Mouse (Mus musculus) induced T-regulatory cell, adult 2 months (primary cell): ENCODE measurements around the gene Coq9.

Experiments used
- DNase-seq: peaks from one replicate; pipeline ENCODE4 v3.0.0-alpha.2; 2012; ENCODE audit warnings: low read depth

Gene Coq9

DNA sequence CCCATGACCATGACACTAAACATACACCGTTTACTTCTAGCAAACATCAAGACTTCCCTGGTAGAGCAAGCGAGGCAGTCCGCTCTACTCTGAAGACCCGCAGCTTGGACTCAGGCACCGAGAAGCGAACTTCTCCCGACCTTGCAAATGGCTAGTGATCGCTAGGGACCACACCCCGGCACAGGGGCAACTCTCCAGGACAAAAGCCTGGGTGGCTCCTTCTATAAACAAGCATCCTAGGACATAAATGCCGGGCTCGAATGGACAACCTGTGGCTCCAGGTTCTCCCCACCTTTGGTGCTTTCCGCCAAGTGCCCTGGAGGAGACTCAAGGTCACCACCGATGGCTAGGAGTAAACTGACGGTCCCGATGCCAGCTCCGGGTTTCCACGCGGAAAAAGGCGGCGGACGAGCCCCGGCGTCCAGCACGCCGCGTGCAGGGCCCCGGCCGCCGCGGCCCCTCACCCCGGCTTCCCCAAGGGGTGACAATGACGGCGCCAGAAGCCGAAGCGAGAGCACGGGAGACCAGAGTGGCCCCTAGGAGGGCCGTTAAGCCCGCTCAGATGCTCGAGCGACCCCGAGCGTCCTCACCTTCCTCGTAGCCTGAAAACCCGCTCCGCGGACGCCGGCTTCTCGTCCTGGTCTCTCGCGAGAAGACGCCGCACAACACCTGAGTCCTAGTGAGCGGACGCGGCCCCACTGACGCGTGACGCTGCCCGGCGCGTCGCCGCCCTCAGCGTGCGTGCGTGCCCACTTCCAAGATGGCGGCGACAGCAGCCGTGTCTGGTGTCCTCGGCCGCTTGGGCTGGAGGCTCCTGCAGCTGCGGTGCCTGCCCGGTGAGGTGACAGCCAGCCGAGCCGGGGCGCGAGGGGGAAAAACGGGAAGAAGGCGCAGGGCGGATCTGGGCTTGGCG lies at the start of gene Coq9, which contains the start of gene Ciapin1:
Gene Coq9, plus strand, starts transcription at position 660 of the 913 bp plus-strand sequence.
Gene Ciapin1, minus strand, starts transcription at position 697 of the 913 bp plus-strand sequence.
- DNase-seq = peak; percentile 98

DNA sequence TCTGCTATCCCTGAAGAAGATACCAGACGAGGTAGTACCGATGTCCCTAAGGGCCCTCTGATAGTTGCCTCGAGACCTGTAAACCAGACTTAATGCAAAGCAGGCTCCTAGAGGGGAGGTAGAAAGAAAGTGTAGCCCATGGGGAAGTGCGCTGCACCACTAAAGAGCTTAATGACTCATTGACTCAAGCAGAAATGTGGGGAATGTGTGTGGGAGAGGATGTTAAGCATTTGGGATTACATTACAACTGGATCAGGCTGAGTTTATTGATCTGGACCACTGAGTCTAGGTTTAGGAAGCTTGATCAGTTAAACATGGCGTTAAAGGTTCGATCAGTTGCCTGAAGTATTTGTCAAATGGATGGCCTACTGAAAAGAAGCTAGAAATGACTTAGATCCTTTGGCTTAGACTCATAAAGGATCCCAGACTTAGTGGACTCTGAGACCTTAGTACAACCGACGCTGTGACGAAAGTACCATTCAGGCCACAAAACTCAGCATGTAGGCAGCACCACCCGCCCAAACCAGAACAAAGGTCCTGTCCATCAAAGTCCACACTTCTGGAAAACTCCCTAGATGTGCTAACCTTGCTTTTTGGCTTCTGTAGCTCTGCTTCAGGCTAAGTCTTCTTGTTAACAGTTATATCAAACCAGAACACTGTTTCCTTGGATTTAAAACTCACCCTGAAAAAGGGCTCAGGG lies 48.7 kb upstream of the Coq9 start:
- DNase-seq = no peak

- DNase-seq = no peak
Observed at GRCm38 (mm10) chr8:94794368-94794767, 43.8 kb upstream of the Coq9 start.

DNA sequence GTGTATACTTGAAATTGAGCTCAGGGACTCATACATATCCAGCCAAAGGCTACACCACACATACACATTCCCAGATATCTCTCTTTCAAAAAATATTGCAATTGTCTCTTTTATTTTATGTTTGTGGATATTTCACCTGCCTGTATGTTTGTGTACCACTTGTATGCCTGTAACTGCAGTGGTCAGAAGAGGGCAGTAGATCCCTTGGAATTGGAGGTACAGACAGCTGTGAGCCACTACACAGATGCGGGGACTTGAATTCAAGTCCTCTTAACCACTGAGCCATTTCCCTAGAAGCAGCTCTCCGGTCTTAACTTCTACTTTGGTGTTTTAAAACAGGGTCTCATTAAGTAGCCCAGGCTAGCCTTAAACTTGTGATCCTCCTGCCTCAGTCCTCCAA lies 43.3 kb upstream of the Coq9 start:
- DNase-seq = no peak

GRCm38 (mm10) chr8:94800278-94800968 lies 37.7 kb upstream of the Coq9 start:
- no peak for DNase-seq

DNA sequence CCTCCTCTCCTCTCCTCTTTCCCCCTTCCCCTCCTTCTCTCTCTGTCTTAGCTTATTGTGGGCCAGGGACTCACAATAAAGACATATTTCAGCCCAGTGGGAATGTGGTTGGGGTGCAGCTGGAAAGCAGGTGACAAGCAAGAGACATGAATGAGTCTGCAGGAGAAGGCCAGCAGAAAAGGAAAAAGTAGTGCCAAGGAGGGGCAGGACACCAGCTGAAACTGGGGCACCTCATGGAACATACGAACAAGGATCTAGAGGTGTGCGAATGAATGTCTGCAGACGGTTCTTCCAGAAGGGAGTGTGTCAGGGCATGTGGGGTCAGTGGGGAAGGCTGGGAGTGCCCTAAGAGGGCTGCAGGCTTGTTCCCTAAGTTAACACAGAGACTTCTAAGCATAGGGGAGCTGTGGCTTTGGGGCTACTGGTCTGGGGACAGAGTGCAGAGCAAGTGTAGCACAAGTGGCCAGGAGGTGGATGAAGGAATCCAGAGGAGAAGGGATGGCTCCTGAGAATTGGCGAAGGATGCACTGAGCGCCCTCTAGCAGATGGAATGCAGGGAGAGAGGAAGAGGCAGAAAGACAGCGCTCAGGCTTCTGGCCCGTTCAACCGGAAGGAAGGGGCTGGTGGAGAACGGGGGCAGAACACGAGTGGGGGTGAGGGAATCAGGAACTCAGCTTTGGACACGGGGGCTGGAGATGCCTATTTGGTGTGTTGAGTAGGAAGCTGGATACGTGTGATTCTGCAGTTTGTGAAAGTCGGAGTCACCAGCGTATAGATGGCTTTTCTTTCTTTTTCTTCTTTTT lies 36.6 kb upstream of the Coq9 start:
- DNase-seq = no peak

DNA sequence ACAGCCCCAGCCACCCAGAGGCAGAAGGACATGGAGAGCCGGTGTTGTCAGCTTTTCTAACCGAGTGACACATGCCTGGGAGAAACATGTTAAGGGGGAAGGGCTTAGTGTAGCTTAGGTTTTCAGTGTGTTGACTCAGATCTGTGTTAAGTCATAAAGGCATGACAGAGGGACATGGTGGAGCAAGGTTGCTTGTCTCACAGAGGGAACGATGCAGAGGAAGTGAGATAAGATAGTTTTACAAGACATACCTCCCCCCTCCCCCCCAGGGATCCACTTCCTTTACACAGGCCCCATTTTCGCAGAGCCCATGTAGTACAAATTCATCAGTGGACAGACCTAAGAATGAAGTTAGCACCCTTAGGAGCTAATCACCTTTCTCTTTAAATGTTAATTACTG lies 35.7 kb upstream of the Coq9 start:
- peak; percentile 58 for DNase-seq

- no peak for DNase-seq
Observed at GRCm38 (mm10) chr8:94803551-94803950, 34.6 kb upstream of the Coq9 start.

DNA sequence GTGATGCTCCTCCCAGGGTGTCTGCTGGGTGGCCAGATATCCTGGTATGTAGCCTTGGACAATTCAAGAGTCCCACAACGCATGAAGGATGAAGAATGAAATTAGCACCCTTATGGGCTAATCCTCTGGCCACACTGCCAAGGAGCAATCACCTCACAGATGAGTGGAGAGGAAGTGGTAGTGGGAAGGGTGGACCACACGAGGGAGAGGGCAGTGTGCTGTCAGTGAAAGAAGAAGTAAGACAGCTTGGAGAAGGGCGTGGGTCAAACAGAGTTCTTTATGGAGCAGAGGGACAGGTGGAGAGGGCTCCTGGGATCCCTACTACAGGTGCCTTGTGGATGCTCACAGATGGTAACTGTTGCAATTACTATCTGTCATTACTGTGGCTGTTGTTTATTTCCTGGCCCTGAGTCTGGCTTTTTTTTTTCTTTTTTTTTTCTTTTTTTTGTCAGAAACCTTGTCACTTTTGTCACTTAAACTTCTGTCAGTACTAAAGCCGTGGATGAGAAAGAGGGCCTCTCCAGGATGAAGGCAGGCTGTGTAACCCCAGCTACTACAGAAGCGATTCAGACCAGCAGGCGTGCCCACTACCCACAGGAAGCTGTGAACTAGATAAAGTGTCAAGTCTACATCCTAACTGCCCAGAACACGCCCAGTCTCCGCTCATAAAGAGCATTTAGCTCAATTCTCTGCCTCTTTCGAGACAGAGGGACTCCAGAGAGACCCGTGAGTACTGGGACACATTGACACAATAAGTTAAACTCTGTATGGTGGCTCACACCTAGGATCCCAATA lies 33.4 kb upstream of the Coq9 start:
- DNase-seq = no peak

- no peak for DNase-seq
Observed at GRCm38 (mm10) chr8:94805811-94806210, 32.3 kb upstream of the Coq9 start.

DNA sequence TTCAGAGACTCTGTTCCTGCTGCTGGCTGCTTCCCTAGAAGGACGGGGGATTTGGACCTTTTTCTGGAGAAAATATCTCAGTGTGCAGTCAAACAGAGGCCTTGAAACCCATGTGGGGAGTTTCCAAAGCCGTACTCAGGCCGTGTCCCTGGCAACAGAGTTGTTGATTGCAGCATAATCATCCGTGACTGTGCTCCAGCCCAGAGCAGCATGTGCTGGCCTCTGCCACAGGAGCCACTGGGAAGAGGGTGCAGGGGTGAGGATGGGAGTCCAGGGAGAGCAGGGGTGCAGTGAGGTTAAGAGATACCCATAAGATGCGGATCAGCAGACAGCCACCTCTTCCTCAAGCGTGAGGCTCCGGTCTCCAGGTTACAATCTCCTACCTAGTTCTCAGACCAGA lies 30.6 kb upstream of the Coq9 start:
- DNase-seq = no peak

DNA sequence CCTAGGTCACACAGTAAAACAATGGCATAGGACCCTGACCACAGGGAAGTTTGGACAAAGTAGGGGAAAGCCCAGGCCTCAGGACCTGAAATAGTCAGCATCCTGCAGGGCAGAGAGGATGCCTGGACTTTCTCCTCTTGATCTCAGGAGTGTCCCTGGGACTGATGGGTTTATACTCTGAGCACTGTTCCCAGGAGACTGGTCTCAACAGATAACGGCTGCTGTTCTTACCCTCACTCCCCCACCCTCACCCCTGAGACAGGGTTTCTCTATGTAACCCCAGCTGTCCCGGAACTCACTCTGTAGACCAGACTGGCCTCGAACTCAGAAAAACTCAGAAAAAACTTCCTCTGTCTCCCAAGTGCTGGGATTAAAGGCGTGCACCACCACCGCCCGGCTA lies 29.7 kb upstream of the Coq9 start:
- DNase-seq = no peak

GRCm38 (mm10) chr8:94810153-94810552 lies 28.0 kb upstream of the Coq9 start, which contains the start of gene Ccl17:
Gene Ccl17 (plus strand): TSS chr8:94810453.
- no peak for DNase-seq

- DNase-seq = no peak
Observed at GRCm38 (mm10) chr8:94810855-94811254, 27.3 kb upstream of the Coq9 start.

DNA sequence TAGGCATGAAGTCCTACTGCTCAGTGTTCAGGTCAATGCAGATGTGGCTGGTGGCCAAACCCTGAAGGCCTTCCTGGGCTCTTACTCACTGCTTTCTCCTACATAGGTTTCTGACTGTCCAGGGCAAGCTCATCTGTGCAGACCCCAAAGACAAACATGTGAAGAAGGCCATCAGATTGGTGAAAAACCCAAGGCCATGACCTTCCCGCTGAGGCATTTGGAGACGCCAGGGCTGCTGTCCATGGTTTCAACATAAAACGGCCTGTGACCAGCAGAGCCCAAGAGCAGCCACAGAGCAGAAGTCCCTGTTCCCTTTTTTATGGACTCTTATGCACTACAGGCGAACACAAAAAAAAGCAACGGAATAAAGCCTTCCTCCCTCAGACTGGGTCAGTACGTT lies 26.5 kb upstream of the Coq9 start:
- DNase-seq = no peak

DNA sequence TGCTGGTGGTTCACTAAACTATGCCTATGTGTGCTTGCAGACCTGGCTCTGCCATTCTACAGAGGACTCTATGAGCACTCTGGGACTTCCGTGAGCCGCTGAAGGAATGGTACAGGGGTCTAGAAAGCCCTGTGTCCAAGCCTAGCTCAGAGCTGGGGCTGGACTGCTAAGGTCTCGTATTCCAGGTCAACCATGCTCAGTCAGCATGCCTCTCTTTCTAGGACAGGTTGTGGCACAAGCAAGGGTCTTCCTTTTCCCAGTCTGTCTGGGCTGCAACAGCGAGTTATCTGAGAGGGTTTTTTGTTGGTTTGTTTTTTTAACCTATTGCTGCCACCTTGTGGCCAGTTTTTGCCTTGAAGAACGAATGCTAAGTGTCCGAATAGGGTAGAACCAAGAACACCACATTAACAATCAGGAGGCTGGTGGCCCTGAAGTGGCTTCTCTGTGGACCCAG lies 25.4 kb upstream of the Coq9 start:
- DNase-seq = peak; percentile 93

- peak; percentile 69 for DNase-seq
Observed at GRCm38 (mm10) chr8:94814556-94814955, 23.6 kb upstream of the Coq9 start.

DNA sequence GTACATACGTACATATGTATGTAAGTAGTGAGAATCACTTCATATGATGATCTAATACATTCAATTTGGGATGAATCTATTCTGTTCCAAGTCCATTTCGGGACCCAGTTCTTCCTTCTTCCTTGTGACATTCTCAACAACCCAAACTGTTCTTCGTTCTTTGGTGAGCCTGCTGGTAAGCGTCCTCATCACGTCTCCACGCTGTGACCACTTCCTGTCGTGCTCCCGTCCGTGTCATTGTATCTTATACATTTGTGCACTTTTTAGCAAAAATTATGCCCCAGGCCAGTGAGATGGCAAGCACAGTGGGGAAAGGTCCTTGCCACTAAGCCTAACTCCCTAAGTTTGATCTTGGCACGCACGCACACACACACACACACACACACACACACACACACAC lies 20.2 kb upstream of the Coq9 start:
- peak; percentile 41 for DNase-seq

DNA sequence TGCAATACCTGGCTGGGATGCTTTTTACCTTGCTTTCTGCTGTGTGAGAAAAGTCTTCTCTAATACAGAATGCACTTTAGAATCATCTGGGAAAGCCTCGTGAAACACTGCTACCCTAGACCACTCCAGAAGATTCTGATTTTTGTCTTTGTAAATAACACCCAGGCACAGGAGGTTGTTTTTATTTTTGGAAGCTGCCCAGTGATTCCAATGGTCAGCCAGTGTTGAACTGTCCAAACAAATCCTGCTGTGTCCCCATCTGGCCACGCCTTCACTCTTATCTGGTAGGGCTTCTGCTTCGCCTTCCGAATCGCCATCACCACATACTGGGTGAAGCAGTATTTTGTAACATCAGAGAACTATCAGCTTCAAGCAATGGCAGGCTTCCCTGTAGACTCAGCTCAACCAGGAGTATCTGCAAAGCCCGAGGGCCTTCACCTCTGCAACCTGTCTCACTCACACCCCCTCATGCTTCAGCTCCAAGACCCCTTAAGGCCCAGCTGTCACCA lies 18.4 kb upstream of the Coq9 start:
- no peak for DNase-seq

GRCm38 (mm10) chr8:94820553-94820952 lies 17.6 kb upstream of the Coq9 start:
- no peak for DNase-seq

DNA sequence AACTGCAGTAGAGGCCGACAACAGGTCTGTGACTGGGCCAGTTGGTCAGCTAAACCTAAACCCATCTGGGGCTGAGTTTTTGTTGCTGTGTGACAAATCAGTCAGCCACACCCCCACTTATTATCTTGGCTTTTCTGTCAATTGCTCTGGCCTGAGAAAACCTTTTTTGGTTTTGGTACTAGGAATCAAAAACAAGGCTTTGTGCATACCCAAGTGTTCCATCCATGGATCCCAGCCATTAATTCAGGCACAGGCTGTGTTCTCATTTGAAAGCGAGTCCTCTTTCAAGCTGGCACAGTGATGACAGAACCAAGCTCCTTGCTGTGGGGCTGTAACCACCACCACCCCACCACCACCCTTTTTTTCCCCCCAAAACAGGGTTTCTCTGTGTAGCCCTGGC lies 16.7 kb upstream of the Coq9 start:
- DNase-seq = no peak
